Mouse (Mus musculus): ENCODE results near the gene Psmd2.

Gene Psmd2

DNA sequence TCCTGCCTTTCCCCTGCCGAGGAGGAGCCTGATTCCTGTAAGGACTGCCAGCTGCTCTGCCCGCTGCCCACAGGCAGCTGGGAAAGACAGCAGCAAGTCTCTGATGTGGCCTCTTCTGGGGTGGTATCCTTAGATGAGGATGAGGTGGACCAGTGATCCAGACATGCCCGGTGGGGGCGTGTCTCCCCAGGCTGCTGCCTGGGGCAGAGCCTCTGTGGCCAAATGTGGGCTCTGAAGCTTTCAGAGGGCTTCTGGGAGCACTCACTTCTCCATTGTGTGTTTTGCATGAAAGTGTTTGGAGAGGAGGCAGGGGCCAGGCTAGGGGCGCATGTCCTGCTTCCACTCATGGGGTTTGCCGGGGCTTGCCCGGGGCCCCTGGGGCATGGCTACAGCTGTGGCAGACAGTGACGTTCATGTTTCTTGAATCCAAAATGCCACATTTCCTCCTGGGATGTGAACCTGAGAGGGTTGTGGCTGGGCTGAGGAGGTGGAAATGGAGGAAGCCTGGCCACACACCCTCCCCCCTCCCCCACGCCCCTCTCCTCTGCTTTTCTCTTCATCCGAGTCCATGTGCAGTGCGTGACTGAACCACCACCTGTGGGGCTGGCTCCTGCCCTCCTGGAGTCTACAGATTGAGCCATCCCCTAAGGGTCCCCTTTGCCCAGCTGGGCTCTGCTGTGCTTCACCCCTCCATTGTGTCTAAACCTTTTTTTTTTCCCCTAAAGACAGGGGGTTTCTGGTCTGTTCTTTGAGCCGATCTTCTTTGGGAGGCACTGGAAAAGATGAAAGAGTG lies 50.5 kb downstream of the Psmd2 start:
- no peak for DNase-seq (ENCODE audit: low spot score in 2 of 2)

DNA sequence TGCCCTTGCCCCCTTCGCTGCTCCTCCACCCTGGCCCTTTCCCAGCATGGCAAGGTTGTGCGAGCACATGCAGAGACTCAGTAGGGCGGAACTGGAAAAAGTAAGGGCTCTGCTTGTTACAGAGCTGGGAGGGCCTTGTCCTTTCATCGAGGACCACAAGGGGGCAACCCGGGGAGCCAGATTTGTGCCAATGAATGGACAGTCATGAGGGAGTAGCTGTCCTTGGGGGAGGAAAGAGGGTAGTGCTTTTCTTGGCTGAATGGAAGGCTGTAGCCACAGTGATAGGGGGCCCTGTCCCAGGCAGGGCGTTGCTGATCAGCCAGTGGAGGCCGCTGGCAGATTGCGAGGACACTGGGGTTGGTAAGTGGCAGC lies 51.1 kb downstream of the Psmd2 start:
- peak; percentile 77 to 80 for DNase-seq (ENCODE audit: low spot score in 2 of 2)

DNA sequence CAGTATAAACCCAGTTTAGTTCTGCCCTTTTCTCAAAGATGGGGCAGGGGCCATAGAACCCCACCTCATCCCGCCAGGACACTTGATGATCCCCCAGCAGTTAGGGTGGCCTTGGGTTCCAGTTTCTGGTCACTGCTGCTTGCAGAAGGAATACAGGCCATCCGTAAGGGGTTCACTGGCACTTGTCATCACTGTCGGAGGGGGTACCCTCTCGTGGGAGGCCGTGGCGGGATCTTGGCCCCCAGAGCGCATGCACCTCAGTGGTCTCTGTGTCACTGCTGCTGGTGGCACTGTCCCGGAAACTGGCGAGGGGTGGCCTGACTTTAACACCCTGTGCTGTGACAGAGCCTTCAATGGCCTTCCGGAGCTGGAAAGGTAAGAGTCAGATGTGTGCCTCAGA lies 51.6 kb downstream of the Psmd2 start:
- no peak for DNase-seq (ENCODE audit: low spot score in 2 of 2)

DNA sequence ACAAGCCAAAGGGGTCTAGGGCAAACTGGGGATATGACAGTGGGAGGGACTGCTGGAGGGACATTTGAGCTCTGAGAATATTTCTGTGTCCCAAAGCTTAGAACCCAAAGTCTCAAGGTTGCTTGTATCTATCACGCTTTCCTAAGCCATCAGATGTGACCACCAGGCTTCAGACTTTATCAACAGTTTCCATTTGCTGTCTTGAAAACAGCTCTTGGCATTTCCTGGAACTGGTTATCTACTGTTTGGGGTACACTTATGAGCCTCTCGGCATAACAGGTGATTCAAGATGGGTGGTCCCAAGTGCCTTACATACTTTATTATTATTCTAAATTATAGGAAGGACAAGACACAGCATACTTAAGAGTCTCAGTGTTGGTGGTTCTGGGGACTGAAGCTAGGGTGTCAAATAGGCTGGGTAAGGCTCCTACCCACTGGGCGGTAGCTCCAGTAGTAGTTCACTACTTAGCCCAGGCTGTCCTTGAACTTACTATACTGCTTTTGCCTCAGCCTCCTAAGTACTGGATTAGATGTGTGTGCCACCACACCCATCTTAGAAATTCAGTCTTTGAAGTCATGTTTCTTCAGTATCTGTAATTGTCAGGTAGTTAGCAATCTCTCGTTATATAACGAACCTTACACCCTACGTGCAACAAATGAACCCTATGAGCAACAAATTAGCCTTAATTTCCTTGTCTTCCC lies 52.4 kb downstream of the Psmd2 start:
- DNase-seq (ENCODE audit: low spot score in 2 of 2): no peak

DNA sequence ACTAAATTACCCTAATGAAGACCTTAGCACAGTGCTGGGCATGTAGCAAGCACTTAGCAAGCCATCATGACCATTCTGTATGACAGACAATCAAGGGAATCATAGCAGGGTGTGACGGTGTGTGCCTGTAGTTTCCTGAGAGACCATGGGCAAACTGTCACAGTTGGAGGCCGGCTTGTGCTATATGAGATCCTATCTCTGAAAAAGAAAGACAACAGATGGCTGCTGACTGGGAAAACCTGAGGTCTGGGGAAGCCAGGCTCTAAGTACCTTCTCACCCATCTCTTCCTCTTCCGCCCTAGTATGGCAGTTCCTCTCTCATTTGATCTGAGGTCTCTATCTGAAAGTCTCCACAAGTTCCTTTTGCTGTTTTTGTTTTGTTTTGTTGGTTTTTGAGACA lies 54.3 kb downstream of the Psmd2 start:
- no peak for DNase-seq (ENCODE audit: low spot score in 2 of 2)

DNA sequence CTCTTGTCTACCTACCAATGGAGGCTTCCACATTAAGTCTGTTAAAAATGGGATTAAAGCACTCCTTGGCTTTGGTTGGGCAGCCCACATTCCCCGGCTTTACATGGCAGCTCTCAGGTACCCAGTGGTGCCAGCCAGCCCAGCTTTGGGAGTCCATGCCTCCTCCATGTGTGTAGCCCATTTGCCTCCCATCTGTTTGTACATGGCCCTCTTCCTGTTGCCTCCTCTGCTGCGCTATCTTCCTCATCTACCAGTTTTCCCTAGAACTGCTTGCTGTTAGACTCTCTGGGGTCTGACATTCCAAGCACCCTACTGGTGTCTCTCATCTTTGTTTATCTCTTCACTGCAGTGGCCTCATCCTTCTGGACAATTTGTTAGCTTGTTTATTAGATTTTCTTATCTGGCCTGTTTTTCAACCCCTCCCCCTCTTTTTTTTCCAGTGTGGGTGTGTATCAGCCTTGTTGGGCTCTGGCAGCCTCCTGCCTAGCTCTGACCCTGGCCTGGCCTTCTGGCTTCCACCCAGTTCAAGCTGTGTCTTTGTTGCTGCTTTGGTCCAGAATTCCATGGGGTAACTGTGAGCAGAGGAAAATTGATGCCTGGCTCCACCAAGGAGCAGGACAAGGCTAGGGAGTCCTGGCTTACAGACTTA lies 55.1 kb downstream of the Psmd2 start:
- DNase-seq (ENCODE audit: low spot score in 2 of 2): no peak

DNA sequence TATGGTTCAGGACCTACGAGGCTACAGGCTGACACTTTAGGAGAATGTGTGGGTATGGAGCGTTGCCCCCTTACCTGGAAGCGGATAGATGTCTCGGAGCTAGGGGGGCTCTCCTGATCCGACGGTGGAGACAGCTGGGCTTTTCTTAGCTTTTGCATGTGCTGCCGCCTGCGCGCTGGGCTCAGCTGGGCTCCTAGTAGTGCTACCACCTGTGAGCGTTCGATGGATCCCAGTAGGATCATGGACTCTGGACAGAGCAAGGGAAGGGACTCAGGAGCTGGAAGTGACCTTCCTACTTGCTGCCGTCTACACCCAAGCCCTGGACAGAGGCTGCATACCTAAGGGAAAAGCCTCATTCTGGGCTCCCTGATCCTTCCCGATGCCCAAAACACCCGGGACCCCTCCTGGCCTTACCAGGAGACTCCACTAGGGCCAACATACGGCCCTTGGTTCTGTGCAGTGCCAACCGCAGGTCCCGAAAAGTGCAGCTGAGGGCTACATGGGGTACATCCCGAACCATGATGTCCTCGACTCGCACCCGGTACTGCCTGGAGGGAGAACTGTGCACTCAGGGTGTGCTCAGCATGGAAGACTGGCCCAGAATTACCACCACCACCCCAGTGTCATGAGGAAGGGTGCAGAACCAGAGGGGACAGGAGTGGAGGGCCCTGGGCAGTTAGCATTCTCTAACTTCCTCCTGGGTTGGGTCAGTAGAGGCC lies 56.9 kb downstream of the Psmd2 start:
- no peak for DNase-seq (ENCODE audit: low spot score in 2 of 2)

DNA sequence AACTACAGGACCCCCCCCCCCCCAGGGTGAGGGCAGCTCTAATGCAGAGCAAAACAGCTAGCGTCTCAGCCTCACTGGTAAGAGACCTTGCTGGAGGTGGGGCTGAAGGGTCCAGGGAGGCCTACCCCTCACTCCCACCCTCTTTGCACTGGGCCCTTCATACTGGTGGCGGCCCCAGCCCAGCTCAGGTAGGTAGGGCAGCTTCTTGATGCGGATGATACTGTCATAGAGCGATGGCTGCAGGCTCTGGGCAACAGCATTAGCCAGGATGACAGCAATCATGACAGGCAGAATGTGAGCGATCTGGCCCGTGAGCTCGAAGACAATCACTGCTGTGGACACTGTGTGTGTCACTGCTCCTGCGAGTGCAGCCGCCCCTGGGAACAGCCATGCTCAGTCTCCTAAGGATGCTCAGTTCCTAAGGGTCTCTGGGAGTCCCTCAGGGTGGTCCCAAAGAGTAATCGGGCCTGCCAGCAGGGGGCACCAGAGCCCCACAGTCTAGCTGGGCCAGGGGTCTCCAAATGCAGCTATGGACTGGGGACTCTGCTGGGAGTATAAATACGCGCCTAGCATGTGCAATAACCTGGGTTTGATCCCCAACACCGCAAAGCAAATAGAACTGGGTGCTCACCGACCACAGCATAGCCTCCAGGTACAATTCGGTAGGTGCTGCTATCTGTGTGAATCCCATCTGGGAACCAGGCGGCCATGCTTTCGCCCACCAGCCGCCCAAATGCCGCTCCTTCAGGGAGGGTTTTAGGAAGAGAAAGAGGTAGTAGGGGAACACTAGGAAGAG lies 57.7 kb downstream of the Psmd2 start:
- no peak for DNase-seq (ENCODE audit: low spot score in 2 of 2)

DNA sequence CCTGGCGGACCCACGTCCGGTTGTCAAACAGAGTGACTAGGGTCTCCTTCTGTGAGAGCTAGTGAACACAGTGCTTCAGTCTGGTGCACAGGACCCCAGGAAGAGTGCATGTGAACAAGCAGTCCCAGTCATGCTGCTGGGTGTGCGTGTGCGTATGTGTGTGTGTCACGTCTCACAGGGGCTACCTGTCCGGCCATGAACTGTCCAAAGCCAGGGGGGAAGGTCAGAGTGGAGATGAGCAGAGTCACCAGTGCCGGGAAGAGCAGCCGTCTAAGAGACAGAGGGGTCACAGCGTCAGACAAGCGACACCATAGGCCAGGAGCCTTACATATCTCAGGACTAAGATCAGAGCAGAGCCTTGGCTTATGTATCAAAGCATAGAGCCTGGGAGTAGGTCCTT lies 58.9 kb downstream of the Psmd2 start:
- no peak for DNase-seq (ENCODE audit: low spot score in 2 of 2)

DNA sequence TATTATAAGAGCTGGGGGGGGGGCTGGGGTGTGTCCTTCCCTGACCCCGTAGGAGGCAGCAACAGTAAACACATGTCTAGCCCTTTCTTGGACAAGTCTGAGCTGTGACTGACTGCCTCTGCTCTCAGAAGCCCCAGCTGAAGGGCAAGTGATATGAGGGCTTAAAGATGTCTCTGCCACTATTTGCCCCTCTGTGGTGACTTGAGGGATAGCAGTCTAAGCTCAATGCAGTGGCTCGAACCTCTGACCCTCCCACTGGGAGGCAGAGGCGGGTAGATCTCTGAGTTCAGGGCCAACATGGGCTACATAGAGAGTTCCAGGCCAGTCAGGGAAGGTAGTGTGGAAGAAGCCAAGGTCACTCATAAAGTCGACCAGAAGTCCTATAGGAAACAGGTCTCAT lies 59.4 kb downstream of the Psmd2 start:
- DNase-seq (ENCODE audit: low spot score in 2 of 2): no peak

DNA sequence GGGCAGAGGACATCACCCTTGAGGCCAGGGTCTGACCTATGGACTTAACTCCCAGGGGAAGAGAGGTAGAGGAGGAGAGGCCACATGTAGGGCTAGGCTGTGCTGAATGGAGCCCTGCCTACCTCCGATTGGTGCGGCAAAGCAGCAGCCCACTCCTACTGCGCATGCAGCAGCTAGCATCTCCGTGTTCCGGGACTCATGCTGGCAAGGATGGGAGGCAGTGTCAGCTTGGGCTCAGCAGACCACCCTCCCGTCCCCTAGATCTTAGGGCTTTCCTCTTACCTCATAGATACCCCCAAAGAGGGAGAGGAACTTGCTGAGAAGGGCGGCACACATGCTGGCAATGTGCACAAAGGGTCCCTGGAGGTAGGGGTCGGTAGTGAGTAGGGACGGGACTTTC lies 60.7 kb downstream of the Psmd2 start:
- DNase-seq (ENCODE audit: low spot score in 2 of 2): no peak

DNA sequence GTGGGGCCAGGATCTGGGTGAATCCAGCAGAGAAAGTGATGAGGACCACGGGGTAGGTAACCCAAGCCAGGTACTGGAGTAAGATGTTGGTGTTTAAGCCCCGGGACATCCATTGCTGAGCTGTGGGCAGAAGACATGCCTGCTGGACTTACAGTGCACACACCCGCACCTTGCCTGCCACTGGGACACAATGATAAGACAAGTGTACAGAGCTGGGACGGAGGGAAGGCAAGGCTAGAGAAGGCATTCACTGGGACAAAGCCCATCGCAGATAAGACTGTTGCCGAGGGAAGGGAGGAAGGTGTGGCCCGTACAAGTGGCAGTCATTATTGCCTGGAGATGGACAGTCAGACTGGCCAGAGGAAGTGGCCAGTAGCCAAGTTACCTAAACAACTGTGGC lies 61.4 kb downstream of the Psmd2 start:
- no peak for DNase-seq (ENCODE audit: low spot score in 2 of 2)

Measured in urinary bladder, postnatal 4 days (tissue).